Mouse (Mus musculus) heart, postnatal 0 days (tissue): ENCODE results near the gene Fgf10.

Experiments
- CTCF ChIP-seq: IDR thresholded peaks from 2 replicates; pipeline ENCODE4 v1.5.1; 2016; ENCODE audit warnings: antibody characterized with exemption, control low read depth, low read depth
- EP300 ChIP-seq: IDR thresholded peaks from 2 replicates; pipeline ENCODE4 v1.6.1; 2016; ENCODE audit warnings: antibody characterized with exemption, low read depth

- TF ChIP-seq CTCF (no peak), EP300 (no peak)
Observed at GRCm38 (mm10) chr13:118695103-118695502, 25.5 kb downstream of the Fgf10 start.
